Mouse (Mus musculus): ENCODE measurements at regions not wholly inside any gene's neighbourhood (a gene's known extent, or its start where the extent isn't known, plus 50 kb on each side); places are given as distances from the start of the nearest gene placed in this dataset.

DNA sequence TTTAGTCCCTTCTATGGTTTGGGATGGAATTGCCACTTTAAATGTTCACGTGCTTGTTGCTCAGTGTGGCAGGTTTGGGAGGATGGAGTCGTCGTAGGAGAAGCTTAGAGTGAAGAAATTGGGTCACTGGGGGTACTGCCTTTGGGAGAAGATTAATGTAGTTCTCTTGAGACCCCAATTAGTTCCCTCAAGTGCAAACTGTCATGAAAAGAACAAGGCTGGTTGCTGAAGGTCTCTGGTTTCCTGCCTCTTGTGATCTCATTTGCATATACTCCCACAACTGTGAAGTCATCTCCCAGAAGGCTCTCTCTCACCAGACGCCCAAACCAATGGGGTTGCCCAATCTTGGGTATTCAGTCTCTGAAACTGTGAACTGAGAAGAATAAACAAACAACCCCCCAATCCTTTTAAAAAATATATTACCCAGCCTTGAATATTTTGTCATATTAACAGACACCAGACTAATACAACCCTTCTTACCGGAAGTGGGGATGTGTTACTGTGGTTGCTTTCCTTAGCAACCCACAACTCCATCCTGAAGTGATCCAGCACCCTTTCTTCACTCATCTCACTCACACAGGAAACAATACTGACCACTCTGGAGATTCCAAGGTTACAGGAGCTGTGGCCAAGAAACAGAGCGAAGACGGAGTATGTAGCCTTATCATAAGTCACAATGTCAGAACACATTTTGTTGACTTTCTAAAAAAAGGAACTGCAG is 153.2 kb upstream of the Fndc3a start:
- intact Hi-C loops (cut with DNase I; ENCODE audit: low total_unique reads), result no loop called here

DNA sequence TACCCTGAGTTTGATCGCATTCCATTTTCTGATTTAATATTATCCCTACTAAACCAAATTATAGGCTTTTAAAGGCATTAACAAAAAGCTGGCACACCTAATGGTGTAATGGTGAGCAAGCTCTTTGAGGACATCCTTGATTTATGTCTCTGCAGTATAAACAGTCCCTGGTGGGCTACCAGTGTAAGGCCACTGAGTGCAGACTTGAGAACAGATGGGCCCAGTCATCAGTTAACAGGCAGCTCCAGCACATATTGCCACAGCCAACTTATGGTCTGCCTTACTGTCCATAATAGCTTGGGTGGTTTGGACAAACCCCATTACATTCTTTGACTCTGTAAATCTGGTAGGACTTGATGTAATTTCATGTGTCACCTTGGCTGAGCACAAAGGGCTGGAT is 144.4 kb upstream of the Fndc3a start:
- DNase-seq, result no peak
- intact Hi-C loops (cut with DNase I; ENCODE audit: low total_unique reads), result no loop called here

More for the DNA sequence above, 153.2 kb upstream of the Fndc3a start:
- DNase-seq, result no peak

DNA sequence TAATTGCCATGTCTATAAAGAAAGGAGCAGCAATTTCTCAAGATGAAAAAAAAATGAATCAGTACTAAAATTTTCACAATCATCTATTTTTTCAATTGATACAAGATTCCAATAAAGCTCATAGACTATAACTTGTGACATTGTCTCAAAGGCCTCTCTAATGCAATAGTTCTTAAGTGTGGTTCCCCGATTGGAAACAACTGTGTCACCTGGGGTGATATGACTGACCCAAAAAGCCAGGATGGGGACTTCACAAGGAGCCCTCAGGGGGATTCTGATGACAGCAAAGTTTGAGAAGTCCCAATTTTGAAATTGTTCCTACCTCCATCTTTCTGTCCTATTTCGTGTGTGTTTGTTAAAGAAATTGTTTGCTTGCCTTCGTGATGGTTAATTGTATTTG is 143.3 kb upstream of the Fndc3a start:
- no peak for DNase-seq
- intact Hi-C loops (cut with DNase I; ENCODE audit: low total_unique reads), result no loop called here

DNA sequence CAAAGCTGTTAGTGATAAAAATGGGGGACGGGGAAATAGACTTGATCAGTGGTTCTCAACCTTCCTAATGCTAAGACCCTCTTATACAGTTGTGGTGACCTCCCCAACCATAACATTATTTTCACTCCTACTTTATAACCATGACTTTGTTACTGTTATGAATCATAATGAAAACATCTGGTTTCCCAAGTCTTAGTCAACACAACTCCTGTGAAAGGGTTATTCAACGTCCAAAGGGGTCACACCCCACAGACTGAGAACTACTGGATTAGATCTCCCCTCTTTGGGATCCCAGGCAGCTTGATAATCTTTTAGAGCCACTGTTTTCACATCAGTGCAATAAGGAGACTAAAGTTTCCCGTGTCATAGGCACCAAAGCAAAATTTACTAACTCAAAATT is 141.1 kb upstream of the Fndc3a start:
- intact Hi-C loops (cut with DNase I; ENCODE audit: low total_unique reads), result no loop called here
- no peak for DNase-seq

DNA sequence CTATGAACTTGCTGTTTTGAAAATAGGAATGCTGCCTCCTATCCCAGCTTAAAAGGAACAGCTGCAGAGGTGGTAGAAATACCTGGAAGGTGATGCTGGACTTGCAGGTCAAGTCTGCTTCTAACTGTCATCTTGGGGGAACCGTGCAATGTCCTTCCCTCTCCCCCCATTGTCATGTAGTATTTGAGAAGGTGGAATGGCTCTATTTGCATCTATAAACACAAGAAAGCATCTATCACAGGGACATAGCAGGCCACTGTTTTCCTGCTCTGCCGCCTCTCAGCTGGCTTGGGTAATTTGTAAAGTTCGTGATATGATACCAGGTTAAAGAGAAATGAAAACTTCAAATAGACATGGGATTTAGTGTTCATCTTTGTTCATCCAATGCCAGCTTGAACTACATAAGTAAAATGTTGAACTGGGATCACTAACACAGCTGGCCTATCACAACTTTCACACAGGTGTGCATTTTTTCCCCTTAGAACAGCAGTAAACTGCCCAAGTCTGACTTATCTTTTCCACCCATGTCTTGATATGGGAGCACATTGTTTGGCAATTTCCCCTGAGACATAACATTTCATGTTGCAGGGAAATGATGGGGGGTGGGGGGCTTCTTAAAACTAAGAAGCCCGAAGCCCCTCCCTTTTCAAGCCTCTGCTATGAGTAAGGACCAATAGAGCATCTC is 138.6 kb upstream of the Fndc3a start:
- no peak for DNase-seq
- intact Hi-C loops (cut with DNase I; ENCODE audit: low total_unique reads), result no loop called here

DNA sequence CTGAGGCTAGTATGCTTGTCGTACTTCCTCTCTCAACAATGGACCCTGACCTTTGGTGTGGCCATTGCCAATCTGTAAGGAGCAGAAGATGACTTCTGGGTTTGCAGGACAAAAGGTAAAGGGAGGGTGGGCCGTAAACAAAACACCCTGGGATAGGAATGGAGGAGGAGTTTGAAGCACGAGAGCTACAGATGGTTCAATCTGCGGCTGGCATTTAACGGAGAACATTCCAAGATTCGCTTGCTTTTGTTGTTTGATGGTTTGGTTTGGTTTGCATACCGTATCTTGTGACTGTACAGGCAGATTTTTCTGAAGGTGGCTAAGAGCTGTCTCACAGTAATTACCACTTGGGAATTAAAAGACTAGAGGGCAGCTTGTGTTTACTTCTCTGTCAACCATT is 137.7 kb upstream of the Fndc3a start:
- intact Hi-C loops (cut with DNase I; ENCODE audit: low total_unique reads), result no loop called here
- no peak for DNase-seq

DNA sequence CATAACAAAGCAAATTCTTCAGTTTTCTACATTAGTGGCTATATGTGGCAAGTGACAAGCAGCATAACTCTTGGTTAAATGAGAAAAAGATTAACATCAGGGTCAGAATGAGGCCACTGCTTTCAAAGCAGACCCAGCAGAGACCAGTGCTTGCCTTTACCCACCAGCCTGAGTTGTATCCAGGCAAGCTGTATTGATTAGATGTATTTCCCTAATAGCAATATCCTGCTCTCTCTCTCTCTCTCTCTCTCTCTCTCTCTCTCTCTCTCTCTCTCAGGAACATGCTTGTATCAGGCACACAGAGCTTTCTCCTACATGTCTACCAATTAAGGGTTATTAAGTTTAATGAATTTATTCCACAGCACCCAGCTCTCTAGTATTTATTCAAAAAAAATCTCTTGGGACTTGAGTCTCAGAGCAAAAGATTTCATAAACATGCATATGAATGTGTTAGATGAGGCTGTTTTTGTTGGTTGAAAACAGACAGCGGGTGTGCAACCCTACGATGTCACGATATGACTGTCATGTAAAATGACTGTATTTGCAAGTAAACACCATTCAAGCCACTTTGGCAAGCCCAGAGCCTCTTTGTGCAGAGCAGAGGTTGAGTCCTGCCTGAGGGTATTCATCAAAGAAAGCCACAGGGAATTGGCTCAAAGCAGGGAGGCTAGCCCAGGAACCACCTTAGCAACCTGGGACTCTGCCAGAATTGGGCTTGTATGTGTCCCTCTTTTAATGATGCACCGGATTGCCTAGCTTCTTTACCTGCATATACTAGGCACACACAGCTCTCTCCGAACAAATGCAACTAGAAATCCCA is 136.0 kb upstream of the Fndc3a start:
- DNase-seq, result no peak
- intact Hi-C loops (cut with DNase I; ENCODE audit: low total_unique reads), result no loop called here

DNA sequence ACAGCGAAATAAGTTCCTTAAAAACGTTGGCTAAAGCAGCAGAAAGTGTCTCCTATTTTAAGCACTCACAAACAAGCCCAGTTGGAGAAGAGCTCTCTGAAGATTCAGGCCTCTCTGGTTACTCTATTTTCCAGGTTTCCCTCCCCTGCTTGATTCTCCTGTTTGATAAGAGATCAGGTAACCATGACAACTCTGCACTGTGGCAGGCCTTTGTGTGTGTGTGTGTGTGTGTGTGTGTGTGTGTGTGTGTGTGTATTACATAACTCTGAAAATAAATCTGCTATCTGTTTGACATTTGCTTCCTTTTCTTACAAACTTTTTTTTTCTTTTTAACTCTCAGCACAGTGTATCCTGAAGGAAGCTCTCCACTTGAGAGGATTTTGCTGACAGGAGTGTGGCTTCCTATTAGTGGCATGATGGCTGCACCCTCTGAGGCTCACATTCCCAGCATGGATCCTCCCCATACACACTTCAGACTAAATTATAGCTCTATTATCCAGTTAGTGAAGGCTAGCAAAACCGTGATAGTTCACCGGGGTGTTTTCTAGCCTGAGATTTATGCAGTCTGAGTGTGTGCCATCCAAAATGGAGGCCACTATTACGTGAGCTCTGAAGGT is 135.1 kb upstream of the Fndc3a start:
- intact Hi-C loops (cut with DNase I; ENCODE audit: low total_unique reads), result no loop called here
- no peak for DNase-seq

DNA sequence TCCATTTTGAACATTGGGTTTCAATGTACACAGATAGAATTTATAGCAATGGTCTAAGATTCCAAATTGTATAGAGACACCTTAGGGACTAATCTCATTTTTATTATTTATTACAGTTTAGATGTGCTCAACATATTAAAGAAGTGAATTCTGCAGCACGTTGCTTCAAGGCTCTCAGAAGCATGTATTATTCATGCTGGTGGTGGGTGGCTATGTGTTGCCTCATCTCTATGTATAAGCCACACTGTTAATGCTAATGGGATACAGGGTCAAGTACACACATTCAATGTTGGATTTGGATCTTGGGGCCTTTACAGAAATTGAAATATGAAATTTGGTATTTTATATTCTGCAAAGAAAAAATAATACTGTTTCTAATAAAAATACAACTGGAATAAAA is 131.9 kb upstream of the Fndc3a start:
- no peak for DNase-seq
- intact Hi-C loops (cut with DNase I; ENCODE audit: low total_unique reads), result no loop called here

DNA sequence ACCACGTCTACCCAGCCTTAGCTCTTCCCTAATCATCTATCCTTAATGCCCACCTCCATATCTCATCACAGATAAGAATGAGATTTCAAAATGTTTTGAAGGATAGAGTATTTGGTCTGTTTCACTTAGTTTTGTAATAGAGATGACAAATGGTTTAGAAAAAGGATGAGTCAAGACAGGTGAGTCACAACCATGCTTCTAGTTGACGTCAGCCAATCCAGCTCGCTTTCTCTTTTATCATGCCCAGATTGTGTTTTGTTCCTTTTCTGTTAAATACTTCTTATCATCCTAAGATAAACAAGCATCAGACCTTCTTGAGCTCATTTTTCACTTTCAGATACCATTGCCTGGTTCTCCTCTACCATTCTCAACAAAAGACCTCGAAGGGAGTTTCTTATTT is 125.4 kb upstream of the Fndc3a start:
- intact Hi-C loops (cut with DNase I; ENCODE audit: low total_unique reads), result no loop called here
- no peak for DNase-seq

DNA sequence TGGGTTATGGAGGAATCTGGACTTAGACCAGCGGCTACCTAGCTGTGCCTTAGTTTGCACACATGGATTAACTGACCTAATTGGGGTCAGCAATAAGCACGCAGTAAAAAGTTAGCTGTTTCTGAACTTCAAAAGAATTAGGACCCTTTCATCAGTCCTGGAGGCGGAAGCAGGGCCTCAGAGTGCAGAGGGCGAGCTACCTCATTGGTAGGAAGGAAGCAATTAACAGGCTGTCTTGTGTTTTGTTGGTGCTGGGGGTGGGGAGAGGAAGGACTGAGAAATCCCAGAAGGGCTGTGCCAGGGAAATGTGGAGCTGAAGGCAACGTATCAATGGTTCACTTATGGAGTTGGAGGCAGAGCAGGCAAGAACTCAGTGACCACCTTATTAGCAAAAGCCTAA is 119.5 kb upstream of the Fndc3a start:
- intact Hi-C loops (cut with DNase I; ENCODE audit: low total_unique reads), result no loop called here
- no peak for DNase-seq

DNA sequence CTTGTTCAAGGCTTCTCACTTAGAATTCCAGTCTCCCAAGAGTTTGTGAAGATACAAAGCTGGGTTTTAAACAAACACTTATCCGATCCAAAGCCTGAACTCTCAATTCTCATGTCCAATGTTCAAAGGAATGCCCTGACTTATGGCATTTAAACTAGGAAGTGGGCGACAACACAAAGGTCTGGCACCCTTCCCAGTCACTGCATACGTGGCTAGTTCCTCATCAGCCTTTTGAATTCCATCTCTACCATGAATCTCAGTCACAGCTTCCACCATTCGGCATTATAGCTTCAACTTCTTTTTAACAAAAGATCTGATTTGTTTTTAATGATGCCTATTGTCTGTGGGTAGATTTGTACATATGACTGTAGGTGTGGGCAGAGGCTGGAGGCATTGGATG is 115.7 kb upstream of the Fndc3a start:
- intact Hi-C loops (cut with DNase I; ENCODE audit: low total_unique reads), result no loop called here
- DNase-seq, result no peak

DNA sequence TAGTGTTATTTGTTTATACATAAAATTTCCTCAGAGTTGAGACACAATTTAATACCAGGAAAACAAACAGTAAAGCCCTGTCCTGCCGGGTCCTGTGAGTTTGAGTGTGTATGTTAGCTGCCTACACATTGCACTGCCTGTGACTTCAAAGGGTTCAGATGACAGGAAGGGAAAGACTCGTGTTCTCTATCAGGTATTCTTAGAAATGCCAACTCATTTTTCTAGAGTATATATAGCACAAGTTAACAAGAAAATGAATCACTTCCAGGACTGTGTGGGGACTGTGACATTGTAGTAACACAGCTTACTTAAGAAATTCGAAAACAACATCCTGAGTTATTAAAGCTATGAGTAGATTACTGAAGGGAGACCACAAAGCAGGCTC is 112.4 kb upstream of the Fndc3a start:
- no peak for DNase-seq
- intact Hi-C loops (cut with DNase I; ENCODE audit: low total_unique reads), result no loop called here

DNA sequence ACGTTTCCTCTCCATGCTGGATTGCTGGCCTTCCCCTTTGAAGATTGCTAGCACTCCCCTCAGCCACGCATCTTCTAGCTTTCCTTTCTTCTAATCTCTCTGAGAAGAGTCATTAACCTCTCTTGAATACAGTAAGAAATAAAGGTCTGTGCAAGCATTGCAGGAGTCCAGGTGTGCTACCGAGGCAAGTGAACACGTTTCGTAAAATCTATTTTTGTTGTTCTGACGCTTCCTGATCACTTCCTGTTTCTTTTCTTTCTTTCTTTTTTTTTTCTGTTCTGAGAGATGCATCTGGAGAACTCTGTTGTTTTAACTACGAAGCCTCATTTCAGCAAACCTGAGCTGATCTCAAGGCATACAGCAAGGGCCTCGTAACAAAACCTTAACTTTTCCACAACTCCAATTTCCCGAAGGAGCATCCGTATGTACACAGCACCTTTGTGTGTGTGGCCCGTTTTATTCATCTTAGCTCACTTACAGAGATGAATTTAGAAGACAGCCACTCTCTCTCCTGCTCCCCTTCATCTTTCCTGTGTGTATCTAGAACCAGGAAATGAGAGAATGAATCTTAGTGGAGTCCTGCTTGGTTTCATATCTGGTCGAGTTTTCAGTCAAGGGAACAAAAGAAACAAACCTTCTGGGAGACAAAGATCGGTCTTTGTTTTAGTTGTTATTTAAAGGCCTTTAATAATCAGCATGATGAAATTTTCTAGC is 111.9 kb upstream of the Fndc3a start:
- DNase-seq, result no peak
- intact Hi-C loops (cut with DNase I; ENCODE audit: low total_unique reads), result no loop called here

DNA sequence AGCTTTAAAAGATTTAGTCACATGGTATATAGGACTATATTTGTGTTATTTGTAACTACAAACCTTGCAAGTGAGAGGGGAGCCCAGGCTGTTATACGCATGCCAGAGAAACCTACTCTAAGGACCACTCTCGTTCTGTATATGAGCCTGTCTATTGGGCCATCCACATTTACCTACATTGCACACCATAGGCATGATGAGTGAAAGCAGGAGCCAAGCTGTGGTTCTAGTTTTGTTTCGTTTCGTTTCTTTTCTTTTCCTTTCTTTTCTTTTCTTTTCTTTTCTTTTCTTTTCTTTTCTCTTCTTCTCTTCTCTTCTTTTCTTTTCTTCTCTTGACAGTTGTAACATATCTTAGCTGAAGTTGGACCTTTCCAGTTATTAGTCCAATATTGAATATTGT is 109.2 kb upstream of the Fndc3a start:
- no peak for DNase-seq
- intact Hi-C loops (cut with DNase I; ENCODE audit: low total_unique reads), result no loop called here

DNA sequence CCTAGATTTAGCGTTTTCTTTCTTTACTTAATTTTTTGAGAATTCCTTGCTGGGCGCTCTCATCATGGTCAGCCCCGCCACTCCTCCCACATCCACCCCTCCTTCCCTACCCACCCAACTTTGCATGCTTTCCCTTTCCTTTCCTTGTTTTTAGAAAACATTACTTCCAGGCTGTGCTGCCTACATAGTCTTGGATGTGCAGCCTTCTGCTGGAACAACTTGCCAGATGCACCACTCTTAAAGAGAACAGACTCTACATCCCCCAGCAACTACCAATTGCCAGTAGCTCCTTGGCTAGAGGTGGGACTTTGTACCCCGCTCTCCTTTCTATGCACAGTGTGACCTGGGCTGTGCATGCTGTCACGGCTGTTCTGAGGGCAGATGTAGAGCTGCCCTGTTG is 108.0 kb upstream of the Fndc3a start:
- intact Hi-C loops (cut with DNase I; ENCODE audit: low total_unique reads), result no loop called here
- no peak for DNase-seq

DNA sequence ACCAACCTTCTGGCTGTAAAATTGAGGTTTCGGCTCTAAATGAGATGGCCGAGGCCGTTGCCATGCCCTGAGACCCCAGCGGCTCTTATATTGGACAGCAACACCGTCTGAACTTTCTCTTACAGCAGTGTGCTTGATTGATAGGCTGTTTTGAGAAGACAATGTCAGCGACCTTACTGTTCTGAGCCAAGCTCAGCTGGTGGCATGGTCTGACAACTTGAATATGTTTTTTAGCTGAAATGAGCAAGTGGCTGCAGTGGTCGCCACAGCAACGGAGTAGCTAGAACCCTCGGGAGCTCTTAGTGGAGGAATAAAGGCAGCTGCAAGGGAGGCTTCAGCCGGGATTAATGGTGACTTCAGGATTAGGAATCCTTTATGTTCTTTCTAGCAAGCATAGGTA is 107.0 kb upstream of the Fndc3a start:
- no peak for DNase-seq
- intact Hi-C loops (cut with DNase I; ENCODE audit: low total_unique reads), result no loop called here

DNA sequence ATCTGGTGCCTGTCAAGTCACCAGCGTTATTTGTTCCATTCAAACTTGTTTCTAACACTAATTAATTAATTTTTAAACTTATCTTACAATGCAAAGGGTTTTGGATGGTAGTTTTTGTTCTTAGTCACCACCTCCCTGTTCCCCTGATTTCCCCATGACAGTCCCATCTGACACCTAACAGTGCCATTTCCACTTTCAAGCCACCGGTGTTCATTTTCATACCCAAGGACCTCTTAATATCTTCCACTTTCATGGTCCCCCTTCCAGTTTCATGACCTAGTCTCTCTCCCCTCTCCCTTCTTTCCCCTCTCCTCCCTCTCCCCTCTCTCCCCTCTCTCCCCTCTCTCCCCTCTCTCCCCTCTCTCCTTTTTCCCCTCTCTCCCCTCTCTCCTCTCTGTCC is 99.3 kb upstream of the Fndc3a start:
- intact Hi-C loops (cut with DNase I; ENCODE audit: low total_unique reads), result no loop called here
- DNase-seq, result no peak

DNA sequence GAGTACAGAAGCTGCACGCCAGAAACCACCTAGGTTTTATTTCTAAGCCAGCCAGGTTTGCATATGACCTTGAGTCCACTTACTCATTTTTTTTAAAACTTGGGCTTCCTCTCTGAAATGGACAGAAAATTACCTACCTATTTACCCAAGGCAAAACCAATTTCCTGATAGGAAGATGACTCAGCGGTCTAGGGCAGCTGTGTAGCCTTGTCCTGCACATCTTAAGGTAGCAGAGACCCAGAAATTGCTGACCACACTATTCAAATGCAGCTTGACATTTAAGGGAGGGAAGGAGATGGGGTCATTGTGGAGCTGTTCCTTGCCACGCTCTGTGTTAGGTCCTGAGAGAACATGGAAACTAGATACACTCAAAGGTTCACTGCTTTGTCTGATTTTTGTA is 98.1 kb upstream of the Fndc3a start:
- DNase-seq, result no peak
- intact Hi-C loops (cut with DNase I; ENCODE audit: low total_unique reads), result no loop called here

DNA sequence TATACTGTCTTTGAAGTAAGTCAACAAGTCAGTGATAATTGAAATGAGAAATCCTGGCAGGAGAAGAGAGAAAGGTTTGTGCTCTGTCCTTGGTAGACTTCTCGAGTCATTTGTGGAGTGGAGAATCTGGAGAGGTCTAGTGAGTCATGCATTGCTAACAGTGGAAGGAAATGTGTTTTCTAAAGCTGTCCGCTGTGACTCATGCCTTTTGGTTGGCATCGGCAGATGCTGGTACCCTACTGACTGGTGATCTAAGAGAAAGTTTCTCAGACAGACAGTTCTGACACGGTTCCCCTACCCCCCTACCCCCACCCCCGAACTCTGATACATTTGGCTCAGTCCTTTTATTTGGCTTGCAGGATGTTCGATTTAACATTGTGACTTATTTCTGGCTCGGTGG is 97.5 kb upstream of the Fndc3a start:
- DNase-seq, result no peak
- intact Hi-C loops (cut with DNase I; ENCODE audit: low total_unique reads), result no loop called here

All from gastrocnemius, postnatal 14 days (tissue).